Mouse (Mus musculus) cerebellum, postnatal 14 days (tissue): ENCODE results near the gene Gm17124.
"Not testable (repeated sequence)": the region's sequence is repeated elsewhere in the genome, so short reads cannot be mapped to it uniquely, and the experiment has no call there.

Experiments
- DNase-seq, 2 experiments: peaks; one replicate each; pipeline ENCODE4 v3.0.0; 2021; ENCODE audit warnings: mixed read lengths in 2 of 2

Gm17124 gene

DNA sequence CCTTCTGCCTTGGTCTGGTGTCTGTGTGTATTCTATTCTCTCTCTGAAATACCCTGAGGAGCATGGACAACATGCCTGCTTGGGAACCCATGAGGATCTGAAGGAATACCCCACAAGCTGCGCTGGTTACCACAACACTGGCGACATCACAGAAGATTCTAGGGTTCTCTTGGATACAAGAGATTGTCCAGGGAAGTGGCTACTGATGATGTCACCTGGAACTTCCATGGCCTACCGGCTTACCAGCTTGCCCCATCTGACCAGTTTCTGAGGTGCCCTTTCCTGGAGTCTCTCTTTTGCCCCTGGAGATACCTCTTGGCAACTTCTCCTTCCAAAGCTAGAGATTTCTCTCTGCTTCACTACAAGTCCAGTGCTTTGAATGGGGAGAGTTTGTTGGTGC, at the start of gene Gm17124:
Gene Gm17124, minus strand, starts transcription at position 101 of the 400 bp plus-strand sequence.
- DNase-seq = not testable (repeated sequence)

DNA sequence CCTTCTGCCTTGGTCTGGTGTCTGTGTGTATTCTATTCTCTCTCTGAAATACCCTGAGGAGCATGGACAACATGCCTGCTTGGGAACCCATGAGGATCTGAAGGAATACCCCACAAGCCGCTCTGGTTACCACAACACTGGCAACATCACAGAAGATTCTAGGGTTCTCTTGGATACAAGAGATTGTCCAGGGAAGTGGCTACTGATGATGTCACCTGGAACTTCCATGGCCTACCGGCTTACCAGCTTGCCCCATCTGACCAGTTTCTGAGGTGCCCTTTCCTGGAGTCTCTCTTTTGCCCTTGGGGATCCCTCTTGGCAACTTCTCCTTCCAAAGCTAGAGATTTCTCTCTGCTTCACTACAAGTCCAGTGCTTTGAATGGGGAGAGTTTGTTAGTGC, 42.1 kb upstream of the Gm17124 start, which contains the start of gene Gm3633:
Gene Gm3633, minus strand, starts transcription at position 101 of the 400 bp plus-strand sequence.
- DNase-seq = not testable (repeated sequence)
